Mouse (Mus musculus): Measurements from ENCODE around the gene F830045P16Rik. TPM values are rescaled to one million over a fixed set of nuclear protein-coding genes. Genes with fewer than 3 reads are reported as not detected.

F830045P16Rik gene
- polyA plus RNA-seq, 1 experiment = not detected

GRCm38 (mm10) chr2:129563944-129564709, 27.7 kb upstream of the F830045P16Rik start:
- Histone ChIP-seq H3K27ac (ENCODE audit: insufficient read depth, low read length) (no peak overlapping the region), H3K9me3 (replicated peaks; ENCODE audit: control insufficient read depth, insufficient read depth, low read length, poor library complexity, severe bottlenecking) (no peaks in the 10 kb centered on the region), H3K27me3 (ENCODE audit: control insufficient read depth, insufficient read depth, low read length, poor library complexity, severe bottlenecking) (no peaks in the 10 kb centered on the region), H3K36me3 (ENCODE audit: control insufficient read depth, insufficient read depth, low read length, poor library complexity, severe bottlenecking) (no peaks in the 10 kb centered on the region), H3K9ac (ENCODE audit: low read depth, poor library complexity, severe bottlenecking) (no peak overlapping the region), H3K4me3 (ENCODE audit: low read depth, low read length) (no peak overlapping the region), H3K4me1 (ENCODE audit: control insufficient read depth, insufficient read depth, low read length) (no peaks in the 10 kb centered on the region)
- TF ChIP-seq EP300 (IDR thresholded peaks at IDR 0.05; ENCODE audit: insufficient read depth, low read depth, low read length) (no peak), POLR2A (IDR thresholded peaks at IDR 0.05; ENCODE audit: insufficient read depth, low read length) (no peak), CTCF (IDR thresholded peaks at IDR 0.05; ENCODE audit: low read depth, low read length) (no peak)

- H3K4me3 ChIP-seq (ENCODE audit: low read depth, low read length) = no peak overlapping the region
- H3K9ac ChIP-seq (ENCODE audit: low read depth, poor library complexity, severe bottlenecking) = no peak overlapping the region
- no peaks in the 10 kb centered on the region for H3K36me3 ChIP-seq (ENCODE audit: control insufficient read depth, insufficient read depth, low read length, poor library complexity, severe bottlenecking)
- H3K27ac ChIP-seq (ENCODE audit: insufficient read depth, low read length) = no peak overlapping the region
- TF ChIP-seq POLR2A (IDR thresholded peaks at IDR 0.05; ENCODE audit: insufficient read depth, low read length) (no peak), CTCF (IDR thresholded peaks at IDR 0.05; ENCODE audit: low read depth, low read length) (no peak), EP300 (IDR thresholded peaks at IDR 0.05; ENCODE audit: insufficient read depth, low read depth, low read length) (no peak)
- H3K27me3 ChIP-seq (ENCODE audit: control insufficient read depth, insufficient read depth, low read length, poor library complexity, severe bottlenecking) = no peaks in the 10 kb centered on the region
- no peaks in the 10 kb centered on the region for H3K4me1 ChIP-seq (ENCODE audit: control insufficient read depth, insufficient read depth, low read length)
- H3K9me3 ChIP-seq (replicated peaks; ENCODE audit: control insufficient read depth, insufficient read depth, low read length, poor library complexity, severe bottlenecking) = no peaks in the 10 kb centered on the region
Measured at GRCm38 (mm10) chr2:129561796-129562195, 25.4 kb upstream of the F830045P16Rik start.

GRCm38 (mm10) chr2:129558875-129559219, 22.4 kb upstream of the F830045P16Rik start:
- Histone ChIP-seq H3K27me3 (ENCODE audit: control insufficient read depth, insufficient read depth, low read length, poor library complexity, severe bottlenecking) (no peaks in the 10 kb centered on the region), H3K27ac (ENCODE audit: insufficient read depth, low read length) (no peak overlapping the region), H3K9ac (ENCODE audit: low read depth, poor library complexity, severe bottlenecking) (no peak overlapping the region), H3K9me3 (replicated peaks; ENCODE audit: control insufficient read depth, insufficient read depth, low read length, poor library complexity, severe bottlenecking) (no peaks in the 10 kb centered on the region), H3K36me3 (ENCODE audit: control insufficient read depth, insufficient read depth, low read length, poor library complexity, severe bottlenecking) (no peaks in the 10 kb centered on the region), H3K4me1 (ENCODE audit: control insufficient read depth, insufficient read depth, low read length) (no peaks in the 10 kb centered on the region), H3K4me3 (ENCODE audit: low read depth, low read length) (no peak overlapping the region)
- no peak for TF ChIP-seq POLR2A (IDR thresholded peaks at IDR 0.05; ENCODE audit: insufficient read depth, low read length)
- no peak for TF ChIP-seq EP300 (IDR thresholded peaks at IDR 0.05; ENCODE audit: insufficient read depth, low read depth, low read length)
- TF ChIP-seq CTCF (IDR thresholded peaks at IDR 0.05; ENCODE audit: low read depth, low read length) = no peak

GRCm38 (mm10) chr2:129558008-129558874, 21.8 kb upstream of the F830045P16Rik start:
- no peaks in the 10 kb centered on the region for H3K9me3 ChIP-seq (replicated peaks; ENCODE audit: control insufficient read depth, insufficient read depth, low read length, poor library complexity, severe bottlenecking)
- H3K4me3 ChIP-seq (ENCODE audit: low read depth, low read length) = no peak overlapping the region
- no peaks in the 10 kb centered on the region for H3K27me3 ChIP-seq (ENCODE audit: control insufficient read depth, insufficient read depth, low read length, poor library complexity, severe bottlenecking)
- no peak overlapping the region for H3K9ac ChIP-seq (ENCODE audit: low read depth, poor library complexity, severe bottlenecking)
- no peak overlapping the region for H3K27ac ChIP-seq (ENCODE audit: insufficient read depth, low read length)
- no peak for TF ChIP-seq CTCF (IDR thresholded peaks at IDR 0.05; ENCODE audit: low read depth, low read length)
- no peak for TF ChIP-seq POLR2A (IDR thresholded peaks at IDR 0.05; ENCODE audit: insufficient read depth, low read length)
- no peak for TF ChIP-seq EP300 (IDR thresholded peaks at IDR 0.05; ENCODE audit: insufficient read depth, low read depth, low read length)
- H3K4me1 ChIP-seq (ENCODE audit: control insufficient read depth, insufficient read depth, low read length) = no peaks in the 10 kb centered on the region
- H3K36me3 ChIP-seq (ENCODE audit: control insufficient read depth, insufficient read depth, low read length, poor library complexity, severe bottlenecking) = no peaks in the 10 kb centered on the region

- Histone ChIP-seq H3K36me3 (ENCODE audit: control insufficient read depth, insufficient read depth, low read length, poor library complexity, severe bottlenecking) (no peaks in the 10 kb centered on the region), H3K4me3 (ENCODE audit: low read depth, low read length) (no peak overlapping the region), H3K27me3 (ENCODE audit: control insufficient read depth, insufficient read depth, low read length, poor library complexity, severe bottlenecking) (no peaks in the 10 kb centered on the region), H3K27ac (ENCODE audit: insufficient read depth, low read length) (no peak overlapping the region), H3K9ac (ENCODE audit: low read depth, poor library complexity, severe bottlenecking) (no peak overlapping the region), H3K4me1 (ENCODE audit: control insufficient read depth, insufficient read depth, low read length) (no peaks in the 10 kb centered on the region), H3K9me3 (replicated peaks; ENCODE audit: control insufficient read depth, insufficient read depth, low read length, poor library complexity, severe bottlenecking) (no peaks in the 10 kb centered on the region)
- no peak for TF ChIP-seq EP300 (IDR thresholded peaks at IDR 0.05; ENCODE audit: insufficient read depth, low read depth, low read length)
Measured at GRCm38 (mm10) chr2:129556081-129556480, 19.7 kb upstream of the F830045P16Rik start.

GRCm38 (mm10) chr2:129550781-129551180, 14.4 kb upstream of the F830045P16Rik start:
- no peaks in the 10 kb centered on the region for H3K9me3 ChIP-seq (replicated peaks; ENCODE audit: control insufficient read depth, insufficient read depth, low read length, poor library complexity, severe bottlenecking)
- no peak overlapping the region for H3K9ac ChIP-seq (ENCODE audit: low read depth, poor library complexity, severe bottlenecking)
- H3K36me3 ChIP-seq (ENCODE audit: control insufficient read depth, insufficient read depth, low read length, poor library complexity, severe bottlenecking) = no peaks in the 10 kb centered on the region
- no peaks in the 10 kb centered on the region for H3K27me3 ChIP-seq (ENCODE audit: control insufficient read depth, insufficient read depth, low read length, poor library complexity, severe bottlenecking)
- TF ChIP-seq CTCF (IDR thresholded peaks at IDR 0.05; ENCODE audit: low read depth, low read length) = no peak
- TF ChIP-seq EP300 (IDR thresholded peaks at IDR 0.05; ENCODE audit: insufficient read depth, low read depth, low read length) = no peak
- no peak for TF ChIP-seq POLR2A (IDR thresholded peaks at IDR 0.05; ENCODE audit: insufficient read depth, low read length)
- H3K27ac ChIP-seq (ENCODE audit: insufficient read depth, low read length) = no peak overlapping the region
- H3K4me3 ChIP-seq (ENCODE audit: low read depth, low read length) = no peak overlapping the region
- H3K4me1 ChIP-seq (ENCODE audit: control insufficient read depth, insufficient read depth, low read length) = no peaks in the 10 kb centered on the region

All from ES-Bruce4 (cell line).